Mouse (Mus musculus): ENCODE data around the gene Nagpa.
"Not testable (repeated sequence)": the region's sequence is repeated elsewhere in the genome, so short reads cannot be mapped to it uniquely, and the experiment has no call there.

Nagpa gene

DNA sequence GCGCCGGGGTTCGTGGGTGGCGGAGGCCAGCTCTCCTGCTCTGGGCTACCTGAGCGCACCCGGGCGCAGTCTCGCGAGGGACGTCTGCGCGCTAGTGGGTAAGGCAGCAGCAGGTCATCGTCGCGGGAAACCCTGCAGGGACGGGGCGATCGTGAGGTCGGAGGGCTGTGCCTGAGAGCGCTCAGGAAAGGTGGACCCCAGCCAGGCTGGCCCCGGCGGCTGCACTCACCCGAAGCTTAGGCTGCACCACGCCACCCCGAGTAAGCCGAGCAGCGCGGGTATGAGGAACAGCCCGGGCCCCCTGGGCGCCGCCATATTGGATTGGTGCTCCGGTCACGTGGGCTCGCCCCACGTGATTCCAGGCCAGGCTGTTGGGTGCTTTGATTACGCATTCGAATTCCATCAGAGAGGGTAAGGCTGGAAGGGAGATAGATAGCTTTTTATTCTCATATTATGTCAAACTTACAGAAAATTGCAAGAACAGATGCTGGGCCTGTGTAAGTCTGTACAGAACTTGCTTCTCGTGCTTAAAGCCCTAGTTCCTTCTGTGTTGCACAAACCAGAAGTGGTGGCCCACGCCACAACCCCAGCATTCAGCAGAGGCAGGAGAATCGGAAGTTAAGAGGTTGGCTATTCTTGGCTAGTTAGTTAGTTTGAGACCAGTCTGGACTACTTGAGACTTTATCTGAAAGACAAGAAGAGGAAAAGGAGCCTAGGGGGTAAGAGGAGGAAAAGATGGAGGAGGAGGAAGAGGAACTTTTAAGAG, at the start of gene Nagpa:
Gene Nagpa (minus strand): TSS at position 345 of the 766 bp plus-strand sequence.
- DNase-seq = peak; percentile 84

DNA sequence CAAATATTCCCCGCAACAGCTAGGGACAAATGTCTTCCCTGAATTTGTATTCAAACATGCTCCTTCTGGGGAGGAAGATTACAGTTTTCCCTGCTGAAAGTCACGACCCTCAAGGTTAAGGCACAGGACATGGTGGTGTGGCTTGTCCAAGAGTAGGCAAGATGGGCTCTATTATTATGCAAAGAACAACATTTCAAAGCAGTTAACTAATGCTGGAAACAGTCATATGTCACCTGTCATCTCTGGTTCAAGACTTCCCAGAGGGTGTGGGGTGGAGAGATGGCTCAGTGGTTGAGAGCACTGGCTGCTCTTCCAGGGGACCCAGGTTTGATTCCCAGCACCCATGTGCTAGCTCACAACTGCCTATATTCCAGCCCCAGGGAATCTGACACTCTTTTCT, 48.4 kb upstream of the Nagpa start:
- no peak for DNase-seq

DNA sequence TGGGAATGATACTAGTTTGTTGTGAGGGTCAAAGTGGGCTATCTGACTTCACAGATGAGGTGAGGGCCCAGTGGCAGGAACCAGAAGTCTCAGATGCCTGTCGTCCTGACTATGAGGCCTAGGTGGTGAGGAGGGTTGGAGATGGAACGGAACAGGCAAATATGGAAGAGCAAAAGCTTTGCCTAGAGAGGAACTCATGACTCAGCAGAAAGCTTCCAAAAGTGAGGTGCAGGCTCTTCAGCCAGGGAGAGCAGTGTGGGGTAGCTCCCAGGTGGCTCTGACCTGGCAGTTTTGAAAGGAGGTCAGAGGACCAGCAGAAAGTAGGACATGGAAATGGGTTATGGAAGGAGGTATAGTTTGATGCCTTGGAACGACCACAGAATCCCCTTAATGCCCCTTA, 47.1 kb upstream of the Nagpa start:
- DNase-seq = no peak

GRCm38 (mm10) chr16:5244411-5244810, 40.6 kb upstream of the Nagpa start:
- DNase-seq = peak; percentile 41

DNA sequence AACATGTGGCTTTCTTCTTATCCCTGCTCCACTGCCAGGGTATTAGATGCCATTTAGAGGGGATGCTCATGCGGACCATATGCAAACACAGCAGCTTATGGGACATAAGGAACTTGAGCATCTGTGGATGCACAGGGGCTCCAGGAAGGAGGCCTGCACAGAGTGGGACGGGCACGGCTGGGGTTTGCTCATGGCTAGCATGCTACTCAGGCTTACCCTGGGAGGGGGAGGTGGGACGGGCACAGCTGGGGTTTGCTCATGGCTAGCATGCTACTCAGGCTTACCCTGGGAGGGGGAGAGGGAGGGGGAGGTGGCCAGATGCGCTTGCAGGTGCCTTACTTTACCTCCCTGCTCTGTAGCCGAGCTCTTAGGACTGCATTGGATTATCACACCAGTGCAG, 39.1 kb upstream of the Nagpa start:
- DNase-seq = no peak

DNA sequence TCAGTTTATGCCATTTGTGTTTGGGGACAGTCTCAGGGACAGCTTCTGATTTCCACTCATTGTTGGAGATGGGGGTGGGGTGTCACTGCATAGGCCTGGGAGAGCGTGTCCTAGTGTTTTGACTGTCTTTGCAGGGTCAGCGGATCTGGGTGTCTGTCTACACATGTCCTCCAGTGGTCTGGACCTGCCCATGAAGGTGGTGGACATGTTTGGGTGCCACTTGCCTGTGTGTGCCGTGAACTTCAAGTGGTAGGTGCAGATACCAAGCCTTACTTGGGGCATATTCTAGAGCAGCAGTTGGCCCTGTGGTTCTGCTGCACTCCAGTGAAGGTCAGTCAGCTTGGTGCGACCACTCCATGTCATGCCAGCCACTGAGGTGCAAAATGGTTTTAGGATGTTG, 38.5 kb upstream of the Nagpa start:
- no peak for DNase-seq

- DNase-seq = peak; percentile 94
Observed at GRCm38 (mm10) chr16:5233418-5234313, 29.9 kb upstream of the Nagpa start, which contains the start of gene Alg1. Alg1 (plus strand) TSS chr16:5233621.

DNA sequence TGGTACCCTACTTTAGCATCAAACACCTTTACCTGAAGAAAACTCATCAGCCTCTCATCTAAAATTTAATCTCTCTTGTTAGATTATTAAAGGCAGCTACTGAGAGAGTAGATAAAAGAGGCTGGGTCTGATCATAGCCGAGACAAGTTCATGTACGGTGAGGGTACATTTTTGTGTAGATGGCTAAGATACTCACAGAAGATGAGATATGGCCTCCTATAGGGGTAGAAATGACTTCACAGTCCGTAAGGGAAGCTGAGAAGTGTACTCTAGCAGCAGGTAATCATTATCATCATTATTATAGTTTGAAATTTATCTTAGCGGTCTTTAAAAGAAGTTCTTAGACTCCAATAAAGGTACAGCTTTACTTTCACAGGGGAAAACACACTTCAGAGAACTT, 29.2 kb upstream of the Nagpa start:
- DNase-seq = no peak

DNA sequence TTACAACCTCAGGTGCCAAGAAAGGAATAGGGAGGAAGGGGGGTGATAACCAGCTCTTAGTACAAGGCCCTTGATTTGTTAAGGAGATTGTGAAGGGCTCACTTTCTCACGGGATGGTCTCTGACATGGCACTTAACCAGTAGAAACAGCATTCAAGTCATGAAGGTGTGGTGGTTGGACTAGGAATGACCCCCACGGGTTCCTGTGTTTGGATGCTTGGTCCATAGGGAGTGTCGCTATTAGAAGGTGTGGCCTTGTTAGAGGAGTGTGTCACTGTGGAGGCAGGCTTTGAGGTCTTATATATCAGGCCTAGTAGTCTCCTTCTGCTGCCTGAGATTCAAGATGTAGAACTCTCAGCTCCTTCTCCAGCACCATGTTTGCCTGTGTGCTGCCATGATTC, 24.3 kb upstream of the Nagpa start:
- DNase-seq = not testable (repeated sequence)

GRCm38 (mm10) chr16:5227501-5227900, 23.7 kb upstream of the Nagpa start:
- not testable (repeated sequence) for DNase-seq

DNA sequence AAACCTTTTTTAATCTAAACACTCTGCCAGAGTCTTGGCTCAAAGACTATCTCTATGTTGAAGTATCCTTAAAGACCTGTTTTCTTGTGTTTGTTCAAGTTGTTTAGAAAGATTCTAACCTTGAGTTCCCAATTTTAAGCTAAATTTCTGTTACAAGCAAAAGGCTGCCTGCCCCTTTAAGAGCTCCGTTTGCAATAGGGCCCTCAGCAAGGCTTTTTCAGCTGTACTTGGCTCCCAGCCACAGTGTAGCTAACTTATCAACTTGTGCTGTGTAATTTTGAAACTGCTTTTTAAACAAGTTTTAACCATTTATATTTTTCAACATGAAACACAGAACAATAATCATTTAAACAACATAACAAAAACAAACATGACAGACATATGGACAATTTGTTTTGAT, 22.7 kb upstream of the Nagpa start:
- not testable (repeated sequence) for DNase-seq

- no peak for DNase-seq
Observed at GRCm38 (mm10) chr16:5222140-5222539, 18.3 kb upstream of the Nagpa start, which contains the start of gene AU021092. AU021092 (minus strand) TSS chr16:5222299.

DNA sequence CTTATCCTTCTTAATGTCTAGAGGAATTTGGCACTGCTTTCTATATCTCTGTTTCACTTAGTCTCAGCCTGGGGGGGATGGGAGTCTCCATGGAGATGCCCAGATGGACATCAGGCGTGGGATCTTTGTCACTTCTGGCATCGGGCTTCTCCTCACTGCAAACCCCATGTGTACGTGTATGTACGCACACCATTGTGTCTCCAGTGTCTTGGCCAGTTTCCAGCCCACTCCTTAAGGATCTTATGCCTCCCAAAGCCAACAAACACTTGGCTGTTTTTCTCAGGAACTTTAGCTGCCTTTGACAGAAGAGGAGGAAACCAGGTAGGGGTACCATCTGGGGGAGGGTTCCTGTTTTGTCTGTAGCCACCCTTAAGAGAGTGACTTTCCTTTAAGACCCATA, 17.6 kb upstream of the Nagpa start:
- no peak for DNase-seq

DNA sequence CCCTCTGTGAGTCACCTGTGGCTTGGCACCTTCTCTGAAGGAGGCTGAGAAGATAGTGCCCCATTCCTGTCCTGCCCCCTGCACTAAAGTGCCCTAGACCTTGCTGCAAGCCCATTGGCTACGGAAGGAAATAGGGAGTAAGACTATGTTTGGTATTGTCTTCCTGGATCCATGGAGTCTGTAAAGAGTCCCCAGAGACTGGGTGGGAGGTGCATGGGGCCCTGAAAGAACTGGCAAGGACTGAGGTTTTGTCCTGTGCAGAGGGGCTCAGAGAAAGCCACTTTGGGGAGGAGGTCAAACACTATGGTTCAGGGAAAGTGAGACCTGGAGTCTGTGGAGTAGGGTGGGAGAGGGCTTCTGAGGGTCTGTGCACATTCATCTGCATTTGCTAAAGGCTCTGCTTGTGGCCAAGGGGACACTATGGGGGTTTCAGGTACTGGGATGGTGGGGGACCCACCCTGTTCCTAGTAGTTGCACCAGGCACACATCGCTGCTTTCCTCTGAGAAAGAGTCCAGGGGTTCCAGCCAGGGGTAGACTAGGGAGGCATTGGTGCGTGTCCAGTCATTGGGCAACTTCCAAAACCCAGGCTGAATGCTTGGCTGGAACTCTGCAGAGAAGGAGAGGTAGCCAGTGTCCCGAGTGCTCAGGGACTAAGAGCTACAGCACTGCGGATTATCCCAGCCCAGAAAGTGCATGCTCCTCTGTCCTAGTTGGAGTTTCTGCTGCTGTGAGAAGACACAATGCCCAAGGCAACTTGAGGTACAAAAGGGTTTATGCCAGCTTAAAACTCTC, 13.7 kb upstream of the Nagpa start:
- DNase-seq = no peak

DNA sequence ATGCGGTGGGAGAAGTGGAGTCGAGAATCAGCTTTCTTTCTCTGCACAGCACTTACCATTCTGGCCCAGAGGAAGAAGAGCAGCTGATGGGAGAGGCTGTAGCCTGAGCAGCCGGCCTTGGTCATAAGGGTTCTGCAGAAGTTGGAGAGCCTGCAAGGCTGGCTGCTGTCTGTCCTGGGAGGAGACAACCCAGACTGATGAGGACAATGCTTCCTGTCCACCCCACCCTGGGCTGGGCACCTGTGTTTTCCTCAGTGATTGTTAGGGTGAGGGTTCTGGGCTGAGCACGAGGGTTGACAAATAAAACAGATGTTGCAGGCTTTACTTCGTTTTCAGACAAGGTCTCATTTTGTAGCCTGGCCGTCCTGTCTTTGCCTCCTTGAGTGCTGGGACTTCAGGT, 12.9 kb upstream of the Nagpa start:
- no peak for DNase-seq

- no peak for DNase-seq
Observed at GRCm38 (mm10) chr16:5214126-5214525, 10.3 kb upstream of the Nagpa start.

DNA sequence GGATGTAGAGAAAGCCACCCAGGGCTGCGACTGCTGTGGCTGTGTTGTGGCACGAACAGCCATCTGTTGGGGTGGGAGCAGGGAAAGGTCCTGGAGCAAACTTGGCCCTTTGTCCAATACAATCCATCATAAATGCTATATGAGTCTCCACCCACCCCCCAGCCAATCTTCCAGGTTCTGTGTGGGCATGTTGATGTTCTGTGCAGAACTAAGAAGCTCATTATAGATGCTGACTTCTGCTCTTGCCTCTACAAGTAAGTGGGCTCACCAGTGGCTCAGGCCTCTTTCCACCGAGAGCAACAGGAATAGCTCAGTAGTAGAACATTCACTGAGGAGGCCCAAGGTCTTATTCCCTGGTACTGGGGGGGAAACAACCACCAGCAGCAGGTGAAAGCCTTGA, 8.3 kb upstream of the Nagpa start:
- DNase-seq = no peak

DNA sequence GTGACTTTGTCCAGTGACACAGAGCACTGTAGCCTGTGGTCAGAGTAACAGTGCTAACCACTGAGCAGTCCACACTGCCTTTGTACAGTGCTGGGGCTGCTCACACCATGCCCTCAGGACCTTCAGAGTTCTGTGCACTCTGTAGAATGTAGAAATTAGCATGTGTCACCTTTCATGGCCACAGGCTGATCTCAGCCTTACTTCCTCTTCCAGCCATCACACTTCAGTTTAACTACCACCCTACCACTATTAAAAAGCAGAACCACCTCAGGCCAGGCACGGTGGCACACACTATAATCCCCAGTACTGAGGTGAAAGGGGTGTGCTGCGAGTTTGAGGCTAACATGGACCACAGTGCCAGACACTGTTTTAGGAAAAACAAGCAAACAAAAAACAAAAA, 6.6 kb upstream of the Nagpa start:
- no peak for DNase-seq

GRCm38 (mm10) chr16:5206051-5206450, 2.2 kb upstream of the Nagpa start:
- DNase-seq = no peak

DNA sequence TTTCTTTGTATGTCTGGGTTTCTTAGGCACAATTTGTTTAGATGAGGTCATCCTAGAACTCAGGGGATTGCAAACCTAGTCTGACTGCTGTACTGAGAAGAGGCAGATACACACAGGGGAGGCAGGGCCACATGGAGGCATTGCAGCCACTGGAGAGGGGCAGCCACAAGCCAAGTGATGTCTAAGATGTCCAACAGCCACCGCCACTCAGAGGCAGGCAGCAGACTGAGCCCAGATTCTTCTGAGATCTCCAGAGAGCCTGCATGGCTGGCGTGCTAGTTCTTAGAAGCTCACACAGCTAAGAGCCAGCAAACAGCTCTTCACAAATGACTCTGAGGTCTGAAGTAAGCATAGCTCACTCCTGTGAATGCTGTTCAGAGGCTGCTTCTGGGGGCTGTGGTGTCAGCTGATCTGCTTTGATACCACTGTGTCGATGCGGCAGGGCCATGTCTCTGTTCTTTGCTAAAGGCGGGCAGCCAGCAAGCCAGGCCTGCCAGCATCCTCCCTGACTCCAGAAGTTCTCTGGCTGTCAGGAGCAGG, 1.7 kb upstream of the Nagpa start:
- DNase-seq = no peak

GRCm38 (mm10) chr16:5203200-5203599, 612 bp downstream of the Nagpa start:
- DNase-seq = peak; percentile 26

GRCm38 (mm10) chr16:5202681-5203080, 1.1 kb downstream of the Nagpa start:
- peak; percentile 39 for DNase-seq

- DNase-seq = peak; percentile 55
Observed at GRCm38 (mm10) chr16:5195080-5195479, 8.7 kb downstream of the Nagpa start.
